Mouse (Mus musculus): ENCODE results near the gene Ldlr. TPM values are rescaled to one million over a fixed set of nuclear protein-coding genes. Genes with fewer than 3 reads are reported as not detected.
A peak's percentile ranks its signal among the peaks of the same experiment; 100 is the strongest.

Ldlr gene
- 86.7 and 88.2 TPM in 2 replicates for polyA plus RNA-seq (2015; fragmentation: Nextera tagmentation; extraction: Ambion mirVana)

DNA sequence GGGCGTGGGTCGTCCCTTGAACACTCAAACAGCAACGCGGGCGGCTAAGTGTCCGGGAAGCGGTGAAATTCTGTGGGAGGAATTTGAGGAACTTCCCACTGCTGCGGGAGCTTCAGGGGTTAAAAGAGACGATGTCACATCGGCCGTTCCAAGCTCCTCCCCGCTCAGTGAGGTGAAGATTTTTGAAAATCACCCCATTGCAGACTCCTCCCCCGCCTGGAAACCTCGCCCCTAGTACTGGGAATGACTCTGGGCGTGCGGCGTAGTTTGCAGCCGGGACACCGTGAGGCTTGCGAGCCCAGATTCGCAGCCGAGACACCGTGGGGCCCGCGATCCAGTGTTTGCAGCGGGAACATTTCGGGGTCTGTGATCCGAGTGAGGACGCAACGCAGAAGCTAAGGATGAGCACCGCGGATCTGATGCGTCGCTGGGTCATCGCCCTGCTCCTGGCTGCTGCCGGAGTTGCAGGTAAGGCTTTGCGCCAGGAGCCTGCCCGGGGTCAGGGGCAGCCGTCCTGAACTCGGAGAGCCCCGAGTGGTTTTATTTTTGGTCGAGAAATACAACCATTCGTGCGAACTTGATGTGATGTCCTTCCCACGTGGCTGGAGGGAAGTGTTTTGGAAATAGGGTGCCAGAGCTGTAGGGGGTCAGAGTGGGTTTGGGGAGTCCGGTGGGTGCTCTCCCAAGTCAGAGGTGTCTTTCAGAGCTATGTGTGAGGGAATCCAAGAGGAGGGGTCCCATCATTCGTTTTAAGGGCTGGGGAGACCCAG lies at the start of gene Ldlr:
Gene Ldlr, plus strand, starts transcription at position 107 of the 770 bp plus-strand sequence.
- no peaks in the 10 kb centered on the region for H3K27me3 ChIP-seq (replicated peaks; ENCODE audit: control insufficient read depth, insufficient read depth, low read length)
- H3K4me1 ChIP-seq (ENCODE audit: control insufficient read depth, insufficient read depth, low read length), result peaks cover 28% of the 10 kb centered on the region; the same call in 1 of the 2 replicates
- H3K9me3 ChIP-seq (ENCODE audit: control insufficient read depth, low read length), result no peaks in the 10 kb centered on the region
- ATAC-seq, result peak; percentile 85
- H3K4me3 ChIP-seq (ENCODE audit: low read length), result peak within 1 kb of the TSS; percentile 78
- peak within 1 kb of the TSS; percentile 83 for H3K9ac ChIP-seq (ENCODE audit: low read depth, low read length)
- H3K36me3 ChIP-seq (ENCODE audit: control insufficient read depth, insufficient read depth, low read length), result no peaks in the 10 kb centered on the region
- under 1% methylated on average over 47 of the region's 47 CpGs for WGBS
- H3K4me2 ChIP-seq (ENCODE audit: low read depth, low read length), result peak within 1 kb of the TSS; percentile 86
- peak within 1 kb of the TSS; percentile 99 for H3K27ac ChIP-seq (ENCODE audit: low read length)

DNA sequence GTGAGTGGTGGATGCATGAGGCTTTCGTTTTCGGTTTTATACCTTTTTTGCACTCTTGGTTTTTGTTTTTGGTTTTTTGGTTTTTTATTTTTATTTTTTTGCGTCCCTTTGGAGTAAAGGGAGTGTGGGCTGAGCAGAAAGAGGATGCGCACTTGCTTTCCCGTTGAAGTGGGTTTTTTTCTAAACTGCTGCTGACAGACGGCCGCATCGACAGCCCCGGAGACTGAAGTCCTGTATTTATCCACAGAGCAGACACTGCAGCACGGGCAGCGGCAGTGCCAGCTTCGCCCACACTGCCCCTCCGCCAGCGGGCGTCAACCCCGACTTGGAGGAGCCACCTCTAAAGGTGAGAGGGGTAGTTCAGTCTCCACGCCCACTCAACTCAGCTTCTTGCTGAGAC lies 45.6 kb upstream of the Ldlr start:
- H3K4me3 ChIP-seq (ENCODE audit: low read length), result no peak overlapping the region
- no peaks in the 10 kb centered on the region for H3K4me1 ChIP-seq (ENCODE audit: control insufficient read depth, insufficient read depth, low read length)
- 95% methylated on average over 17 of the region's 17 CpGs for WGBS
- no peaks in the 10 kb centered on the region for H3K9me3 ChIP-seq (ENCODE audit: control insufficient read depth, low read length)
- H3K36me3 ChIP-seq (ENCODE audit: control insufficient read depth, insufficient read depth, low read length), result peaks cover 59% of the 10 kb centered on the region
- no peak for ATAC-seq
- no peaks in the 10 kb centered on the region for H3K27me3 ChIP-seq (replicated peaks; ENCODE audit: control insufficient read depth, insufficient read depth, low read length)
- H3K9ac ChIP-seq (ENCODE audit: low read depth, low read length), result no peak overlapping the region
- no peak overlapping the region for H3K27ac ChIP-seq (ENCODE audit: low read length)
- no peak overlapping the region for H3K4me2 ChIP-seq (ENCODE audit: low read depth, low read length)

DNA sequence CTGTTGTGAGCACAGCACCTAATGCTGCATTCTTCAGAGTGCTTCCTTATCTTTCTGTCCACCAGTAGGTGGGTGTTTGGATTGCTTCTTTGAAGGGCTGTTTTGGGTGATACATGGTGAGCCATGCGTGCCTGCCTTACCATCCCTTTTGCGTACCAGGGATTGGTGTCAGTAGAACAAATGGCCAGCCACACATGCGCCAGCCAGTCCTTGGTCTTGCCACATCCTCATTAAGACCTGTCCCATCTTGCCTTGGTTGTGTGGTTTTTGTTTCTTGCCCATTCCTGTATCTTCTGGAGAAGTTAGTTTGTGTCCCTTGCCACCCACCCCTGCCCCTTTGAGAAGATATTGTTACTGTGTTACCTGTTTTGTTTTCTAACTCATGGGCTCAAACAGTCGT lies 42.8 kb upstream of the Ldlr start:
- ATAC-seq, result no peak
- Histone ChIP-seq H3K4me1 (ENCODE audit: control insufficient read depth, insufficient read depth, low read length) (no peaks in the 10 kb centered on the region), H3K4me2 (ENCODE audit: low read depth, low read length) (no peak overlapping the region), H3K4me3 (ENCODE audit: low read length) (no peak overlapping the region), H3K27me3 (replicated peaks; ENCODE audit: control insufficient read depth, insufficient read depth, low read length) (no peaks in the 10 kb centered on the region), H3K9me3 (ENCODE audit: control insufficient read depth, low read length) (no peaks in the 10 kb centered on the region), H3K36me3 (ENCODE audit: control insufficient read depth, insufficient read depth, low read length) (peaks cover 52% of the 10 kb centered on the region), H3K27ac (ENCODE audit: low read length) (no peak overlapping the region), H3K9ac (ENCODE audit: low read depth, low read length) (no peak overlapping the region)
- WGBS, result 91% methylated on average over 4 of the region's 4 CpGs

DNA sequence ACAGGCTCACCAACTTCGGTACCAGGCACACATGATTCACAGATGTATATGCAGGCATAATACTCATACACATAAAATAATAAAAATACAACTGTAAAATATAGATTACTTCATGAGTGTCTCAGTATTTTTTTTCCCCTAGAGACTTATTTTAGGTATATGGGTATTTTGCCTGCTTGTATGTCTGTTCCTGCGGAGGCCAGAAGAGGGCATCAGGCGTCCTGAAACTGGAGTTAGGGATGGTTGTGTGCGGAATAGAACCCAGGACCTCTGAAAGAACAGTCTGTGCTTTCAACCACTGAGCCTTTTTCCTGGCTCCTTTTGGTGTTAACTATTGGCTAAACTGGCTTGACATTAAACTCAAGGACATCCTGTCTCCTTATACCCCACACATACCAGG lies 40.5 kb upstream of the Ldlr start:
- no peak overlapping the region for H3K27ac ChIP-seq (ENCODE audit: low read length)
- H3K4me2 ChIP-seq (ENCODE audit: low read depth, low read length), result no peak overlapping the region
- no peaks in the 10 kb centered on the region for H3K27me3 ChIP-seq (replicated peaks; ENCODE audit: control insufficient read depth, insufficient read depth, low read length)
- no peak overlapping the region for H3K9ac ChIP-seq (ENCODE audit: low read depth, low read length)
- H3K4me1 ChIP-seq (ENCODE audit: control insufficient read depth, insufficient read depth, low read length), result no peaks in the 10 kb centered on the region
- ATAC-seq, result no peak
- 87% methylated on average over 4 of the region's 4 CpGs for WGBS
- no peak overlapping the region for H3K4me3 ChIP-seq (ENCODE audit: low read length)
- peaks cover 47% of the 10 kb centered on the region for H3K36me3 ChIP-seq (ENCODE audit: control insufficient read depth, insufficient read depth, low read length)
- no peaks in the 10 kb centered on the region for H3K9me3 ChIP-seq (ENCODE audit: control insufficient read depth, low read length)

DNA sequence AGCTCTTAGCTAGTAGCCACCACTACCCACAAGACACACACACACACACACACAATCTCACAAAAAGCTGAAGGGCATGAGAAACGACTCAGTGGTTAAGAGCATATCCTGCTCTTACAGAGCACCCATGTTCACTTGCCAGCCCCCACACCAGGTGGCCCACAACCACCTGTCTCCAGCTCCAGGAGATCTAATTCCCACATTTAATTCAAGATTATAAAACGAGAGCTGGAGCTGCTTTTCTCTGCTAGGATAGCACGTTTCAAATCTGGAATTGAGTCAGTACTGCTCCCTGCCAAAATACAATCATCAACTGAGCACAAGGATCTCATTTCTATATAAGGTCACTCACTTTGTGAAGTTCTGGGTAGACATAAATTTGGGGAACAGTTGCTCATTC lies 39.4 kb upstream of the Ldlr start:
- ATAC-seq, result no peak
- H3K27me3 ChIP-seq (replicated peaks; ENCODE audit: control insufficient read depth, insufficient read depth, low read length), result no peaks in the 10 kb centered on the region
- no peak overlapping the region for H3K4me2 ChIP-seq (ENCODE audit: low read depth, low read length)
- H3K36me3 ChIP-seq (ENCODE audit: control insufficient read depth, insufficient read depth, low read length), result peaks cover 38% of the 10 kb centered on the region
- H3K9ac ChIP-seq (ENCODE audit: low read depth, low read length), result no peak overlapping the region
- H3K27ac ChIP-seq (ENCODE audit: low read length), result no peak overlapping the region
- H3K9me3 ChIP-seq (ENCODE audit: control insufficient read depth, low read length), result no peaks in the 10 kb centered on the region
- no peaks in the 10 kb centered on the region for H3K4me1 ChIP-seq (ENCODE audit: control insufficient read depth, insufficient read depth, low read length)
- 75% methylated on average over 3 of the region's 3 CpGs for WGBS
- no peak overlapping the region for H3K4me3 ChIP-seq (ENCODE audit: low read length)

DNA sequence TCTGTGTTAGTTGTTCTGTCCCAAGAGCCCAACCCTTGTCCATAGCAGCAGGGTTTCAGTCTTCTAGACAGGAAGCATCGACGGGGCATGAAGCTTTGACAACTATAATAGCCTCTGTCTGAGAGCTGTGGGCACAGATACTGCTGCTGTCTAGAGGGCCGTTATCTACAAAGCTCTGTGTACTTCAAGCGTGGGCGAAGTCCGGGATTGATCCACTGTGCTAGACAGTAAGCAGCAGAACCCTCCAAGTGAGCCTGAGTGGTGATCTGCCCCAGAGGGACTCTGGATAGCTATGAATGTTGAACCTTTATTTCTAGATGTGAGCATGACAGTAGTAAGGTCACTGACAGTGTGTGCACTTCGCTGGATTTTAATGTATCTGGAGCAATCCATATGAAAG lies 34.7 kb upstream of the Ldlr start:
- H3K4me1 ChIP-seq (ENCODE audit: control insufficient read depth, insufficient read depth, low read length), result no peaks in the 10 kb centered on the region
- H3K9ac ChIP-seq (ENCODE audit: low read depth, low read length), result no peak overlapping the region
- peaks cover 26% of the 10 kb centered on the region for H3K36me3 ChIP-seq (ENCODE audit: control insufficient read depth, insufficient read depth, low read length)
- no peaks in the 10 kb centered on the region for H3K27me3 ChIP-seq (replicated peaks; ENCODE audit: control insufficient read depth, insufficient read depth, low read length)
- H3K9me3 ChIP-seq (ENCODE audit: control insufficient read depth, low read length), result no peaks in the 10 kb centered on the region
- no peak overlapping the region for H3K27ac ChIP-seq (ENCODE audit: low read length)
- ATAC-seq, result peak; percentile 68; the same call in 1 of the 2 replicates
- no peak overlapping the region for H3K4me3 ChIP-seq (ENCODE audit: low read length)
- WGBS, result 85% methylated on average over 7 of the region's 7 CpGs
- H3K4me2 ChIP-seq (ENCODE audit: low read depth, low read length), result no peak overlapping the region

DNA sequence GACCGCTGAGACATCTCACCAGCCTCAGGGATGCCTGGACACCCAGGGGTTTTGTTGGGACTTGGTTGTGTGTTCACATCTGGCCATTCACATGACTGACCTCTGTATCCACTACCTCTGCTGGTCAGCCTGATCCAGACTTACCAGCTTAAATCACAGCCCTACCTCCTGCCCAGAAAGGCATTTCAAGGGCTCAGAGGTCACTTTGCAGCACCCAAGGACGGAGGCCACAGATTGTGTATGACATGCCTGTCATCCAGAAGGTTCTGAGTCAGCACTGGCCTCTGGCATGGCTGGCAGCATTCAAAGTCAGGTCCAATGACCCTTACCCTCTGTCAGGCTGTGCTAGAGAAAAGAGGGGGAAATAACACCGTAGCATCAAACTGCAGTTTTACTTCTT lies 33.3 kb upstream of the Ldlr start:
- H3K36me3 ChIP-seq (ENCODE audit: control insufficient read depth, insufficient read depth, low read length), result peaks cover 24% of the 10 kb centered on the region
- H3K4me2 ChIP-seq (ENCODE audit: low read depth, low read length), result no peak overlapping the region
- no peaks in the 10 kb centered on the region for H3K27me3 ChIP-seq (replicated peaks; ENCODE audit: control insufficient read depth, insufficient read depth, low read length)
- WGBS, result 85% methylated on average over 3 of the region's 3 CpGs
- H3K27ac ChIP-seq (ENCODE audit: low read length), result no peak overlapping the region
- no peak overlapping the region for H3K9ac ChIP-seq (ENCODE audit: low read depth, low read length)
- H3K4me3 ChIP-seq (ENCODE audit: low read length), result no peak overlapping the region
- ATAC-seq, result no peak
- H3K9me3 ChIP-seq (ENCODE audit: control insufficient read depth, low read length), result no peaks in the 10 kb centered on the region
- H3K4me1 ChIP-seq (ENCODE audit: control insufficient read depth, insufficient read depth, low read length), result no peaks in the 10 kb centered on the region

DNA sequence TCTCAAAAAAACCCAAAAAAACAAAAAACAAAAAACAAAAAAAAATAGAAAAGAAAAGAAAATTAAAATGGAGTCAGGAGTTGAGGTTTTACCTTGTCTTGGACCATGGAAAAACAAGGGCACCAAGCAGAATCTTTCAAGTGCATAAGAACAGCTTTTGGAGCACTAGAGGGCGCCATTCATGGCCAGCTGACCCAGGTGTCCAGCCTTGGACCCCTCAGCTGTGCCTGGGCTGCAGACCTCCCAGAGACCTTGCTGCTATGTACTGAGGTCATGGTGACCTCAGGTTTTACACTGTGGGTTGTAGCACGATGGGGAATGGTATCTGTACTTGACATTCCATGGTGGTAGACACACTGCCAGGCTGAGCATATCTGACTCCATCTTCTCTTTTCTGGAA lies 31.4 kb upstream of the Ldlr start:
- WGBS, result 45% methylated on average over 2 of the region's 2 CpGs
- no peak for ATAC-seq

DNA sequence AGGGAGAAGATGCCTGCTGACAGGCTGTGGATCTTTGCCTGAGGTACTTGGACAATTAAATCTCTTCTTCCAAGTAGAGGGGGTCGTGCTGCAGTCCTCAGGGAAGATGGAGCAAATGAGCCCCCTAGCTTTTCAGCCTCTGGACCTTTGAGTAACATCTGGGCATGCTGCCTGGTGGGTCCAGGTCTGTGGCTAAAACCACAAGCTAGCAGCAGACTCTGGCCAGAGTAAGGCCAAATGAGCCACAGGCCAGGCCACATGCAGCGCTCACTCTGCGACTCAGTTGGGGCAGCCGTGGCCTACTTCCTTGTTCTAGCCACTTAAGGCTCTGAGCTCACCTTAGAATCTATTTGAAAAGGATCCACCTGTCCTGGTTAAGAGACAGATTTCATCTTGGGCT lies 30.8 kb upstream of the Ldlr start:
- no peaks in the 10 kb centered on the region for H3K27me3 ChIP-seq (replicated peaks; ENCODE audit: control insufficient read depth, insufficient read depth, low read length)
- H3K27ac ChIP-seq (ENCODE audit: low read length), result no peak overlapping the region
- H3K9me3 ChIP-seq (ENCODE audit: control insufficient read depth, low read length), result no peaks in the 10 kb centered on the region
- H3K36me3 ChIP-seq (ENCODE audit: control insufficient read depth, insufficient read depth, low read length), result peaks cover 14% of the 10 kb centered on the region
- H3K4me3 ChIP-seq (ENCODE audit: low read length), result no peak overlapping the region
- ATAC-seq, result no peak
- WGBS, result 94% methylated on average over 4 of the region's 4 CpGs
- H3K9ac ChIP-seq (ENCODE audit: low read depth, low read length), result no peak overlapping the region
- no peak overlapping the region for H3K4me2 ChIP-seq (ENCODE audit: low read depth, low read length)
- no peaks in the 10 kb centered on the region for H3K4me1 ChIP-seq (ENCODE audit: control insufficient read depth, insufficient read depth, low read length)

More for the DNA sequence above, 31.4 kb upstream of the Ldlr start:
- Histone ChIP-seq H3K27me3 (replicated peaks; ENCODE audit: control insufficient read depth, insufficient read depth, low read length) (no peaks in the 10 kb centered on the region), H3K9me3 (ENCODE audit: control insufficient read depth, low read length) (no peaks in the 10 kb centered on the region), H3K4me2 (ENCODE audit: low read depth, low read length) (no peak overlapping the region), H3K4me3 (ENCODE audit: low read length) (no peak overlapping the region), H3K9ac (ENCODE audit: low read depth, low read length) (no peak overlapping the region), H3K27ac (ENCODE audit: low read length) (no peak overlapping the region), H3K4me1 (ENCODE audit: control insufficient read depth, insufficient read depth, low read length) (no peaks in the 10 kb centered on the region), H3K36me3 (ENCODE audit: control insufficient read depth, insufficient read depth, low read length) (peaks cover 16% of the 10 kb centered on the region)

DNA sequence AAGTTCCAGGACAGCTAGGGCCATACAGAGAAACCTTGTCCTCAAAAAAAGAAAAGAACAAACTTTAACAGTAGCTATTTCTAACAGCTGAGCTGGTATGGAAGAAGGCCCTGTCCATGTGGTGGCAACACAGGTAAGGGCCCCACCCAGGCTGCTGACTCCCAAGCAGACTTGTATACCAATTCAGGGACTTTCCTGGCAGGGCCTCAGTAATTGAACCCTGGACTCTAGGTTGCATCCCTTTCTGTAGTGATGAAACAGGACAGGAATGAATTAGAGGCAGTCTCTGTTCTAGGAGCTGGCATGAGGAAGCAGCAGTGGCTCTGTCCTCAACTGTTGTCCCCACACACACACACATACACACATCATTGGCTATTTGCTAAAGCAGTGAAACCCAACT lies 29.2 kb upstream of the Ldlr start:
- Histone ChIP-seq H3K4me2 (ENCODE audit: low read depth, low read length) (no peak overlapping the region), H3K27ac (ENCODE audit: low read length) (peak overlapping the region; percentile 56; the same call in 1 of the 2 replicates), H3K27me3 (replicated peaks; ENCODE audit: control insufficient read depth, insufficient read depth, low read length) (no peaks in the 10 kb centered on the region), H3K4me3 (ENCODE audit: low read length) (no peak overlapping the region), H3K4me1 (ENCODE audit: control insufficient read depth, insufficient read depth, low read length) (no peaks in the 10 kb centered on the region), H3K36me3 (ENCODE audit: control insufficient read depth, insufficient read depth, low read length) (peaks cover 14% of the 10 kb centered on the region), H3K9ac (ENCODE audit: low read depth, low read length) (no peak overlapping the region), H3K9me3 (ENCODE audit: control insufficient read depth, low read length) (no peaks in the 10 kb centered on the region)
- peak; percentile 88 for ATAC-seq

Measured in intestine, embryonic 16.5 days (tissue).